Mouse (Mus musculus): ENCODE measurements around the gene Fibcd1. TPM values are rescaled to one million over a fixed set of nuclear protein-coding genes. Genes with fewer than 3 reads are reported as not detected.

The Fibcd1 gene
- total and polyA plus RNA-seq, 3 experiments = not detected

DNA sequence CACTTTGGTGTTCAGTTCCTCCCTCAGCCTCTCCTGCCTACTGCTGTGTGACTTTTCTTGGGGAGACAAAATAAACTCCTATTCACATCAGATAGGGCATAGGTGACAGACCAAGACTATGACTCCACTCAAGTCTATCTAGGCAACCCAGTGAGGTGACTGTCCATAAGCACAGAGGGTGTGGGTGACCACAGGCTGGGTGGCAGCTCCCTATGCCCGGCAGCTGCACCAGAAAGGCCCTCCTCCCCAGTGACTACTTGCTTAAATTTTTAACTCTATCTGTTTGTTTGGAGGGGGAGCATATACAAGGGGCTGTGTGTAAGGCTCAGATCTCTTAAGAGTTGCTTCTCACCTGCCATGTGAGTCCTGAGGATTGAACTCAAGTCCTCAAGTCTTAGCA, 17.1 kb upstream of the Fibcd1 start:
- Histone ChIP-seq H3K79me2 (ENCODE audit: control insufficient read depth, insufficient read depth, low read length, poor library complexity) (no peaks in the 10 kb centered on the region), H3K9me3 (replicated peaks; ENCODE audit: insufficient read depth, low read length) (no peaks in the 10 kb centered on the region), H3K36me3 (ENCODE audit: control insufficient read depth in 1 of 2, insufficient read depth in 2 of 2, low read length in 2 of 2) (no peaks in the 10 kb centered on the region), H3K27me3 (ENCODE audit: control insufficient read depth in 1 of 2, insufficient read depth in 2 of 2, low read length in 2 of 2) (peaks cover 3% of the 10 kb centered on the region in 2 experiments; a peak in 2 of 4 replicates), H3K4me1 (ENCODE audit: control insufficient read depth in 1 of 2, insufficient read depth in 2 of 2, low read length in 2 of 2) (no peaks in the 10 kb centered on the region), H3K9ac (ENCODE audit: control insufficient read depth, low read depth, low read length, poor library complexity, severe bottlenecking) (no peak overlapping the region), H3K27ac (ENCODE audit: control insufficient read depth, low read depth, low read length) (no peak overlapping the region), H3K4me3 (ENCODE audit: control insufficient read depth in 1 of 2, insufficient read depth in 1 of 2, low read depth in 2 of 2, low read length in 2 of 2) (no peak overlapping the region)
- no peak for TF ChIP-seq POLR2AphosphoS5 (IDR thresholded peaks at IDR 0.05; ENCODE audit: borderline replicate concordance, low read depth, low read length)
- no peak for DNase-seq (ENCODE audit: low read depth, low spot score)

DNA sequence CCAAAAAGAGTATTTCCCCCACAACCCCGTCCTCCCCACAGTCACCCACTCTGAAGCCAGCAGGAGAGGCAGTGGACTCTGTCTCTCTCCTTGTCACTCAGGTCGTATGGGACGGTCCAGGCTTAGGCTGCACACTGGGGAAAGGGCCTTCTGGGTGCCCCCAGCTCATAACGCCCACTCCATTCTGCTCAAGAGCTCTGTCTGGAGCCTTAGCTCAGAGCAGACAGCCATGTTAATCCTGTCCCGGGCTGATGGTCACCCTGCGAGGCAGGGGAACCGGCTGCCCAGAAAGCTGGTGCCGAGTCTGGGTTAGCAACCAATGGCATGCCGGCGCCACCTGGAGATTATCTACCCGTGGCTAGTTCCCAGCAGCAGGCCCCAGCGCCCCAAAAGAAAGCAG, 12.7 kb upstream of the Fibcd1 start:
- no peak for DNase-seq (ENCODE audit: low read depth, low spot score)
- Histone ChIP-seq H3K27ac (ENCODE audit: control insufficient read depth, low read depth, low read length) (no peak overlapping the region), H3K27me3 (ENCODE audit: control insufficient read depth in 1 of 2, insufficient read depth in 2 of 2, low read length in 2 of 2) (peaks cover 0 to 1% of the 10 kb centered on the region in 2 experiments; a peak in 1 of 4 replicates)

DNA sequence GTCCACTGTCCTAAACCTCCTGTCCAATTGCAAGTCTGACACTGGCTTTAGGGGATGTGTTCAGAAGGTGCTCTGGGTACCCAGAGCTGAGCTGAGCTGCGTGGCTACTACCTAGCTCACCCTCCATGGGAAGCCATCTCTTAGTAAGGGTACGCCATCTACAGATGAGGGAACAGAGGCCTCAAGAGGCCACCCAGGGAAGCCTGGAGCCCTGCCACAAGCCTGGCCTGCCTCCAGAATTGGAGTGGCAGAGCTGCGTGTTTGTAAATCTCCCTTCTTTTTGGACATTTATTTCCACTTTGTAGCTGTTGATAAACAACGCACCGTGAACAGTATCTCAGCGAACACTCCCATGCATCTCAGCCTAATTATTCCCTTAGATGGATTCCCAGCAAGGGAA, 11.4 kb upstream of the Fibcd1 start:
- Histone ChIP-seq H3K4me3 (ENCODE audit: control insufficient read depth in 1 of 2, insufficient read depth in 1 of 2, low read depth in 2 of 2, low read length in 2 of 2) (no peak overlapping the region), H3K27ac (ENCODE audit: control insufficient read depth, low read depth, low read length) (no peak overlapping the region), H3K9me3 (replicated peaks; ENCODE audit: insufficient read depth, low read length) (no peaks in the 10 kb centered on the region), H3K9ac (ENCODE audit: control insufficient read depth, low read depth, low read length, poor library complexity, severe bottlenecking) (no peak overlapping the region), H3K27me3 (ENCODE audit: control insufficient read depth in 1 of 2, insufficient read depth in 2 of 2, low read length in 2 of 2) (0 out of 4 replicates have a peak, but pooled peaks cover 0 to 1% of the 10 kb centered on the region in 2 experiments), H3K79me2 (ENCODE audit: control insufficient read depth, insufficient read depth, low read length, poor library complexity) (no peaks in the 10 kb centered on the region), H3K36me3 (ENCODE audit: control insufficient read depth in 1 of 2, insufficient read depth in 2 of 2, low read length in 2 of 2) (no peaks in the 10 kb centered on the region), H3K4me1 (ENCODE audit: control insufficient read depth in 1 of 2, insufficient read depth in 2 of 2, low read length in 2 of 2) (no peaks in the 10 kb centered on the region)
- TF ChIP-seq HCFC1 (IDR thresholded peaks at IDR 0.05; ENCODE audit: low read depth, low read length) = no peak
- no peak for TF ChIP-seq BHLHE40 (IDR thresholded peaks at IDR 0.05; ENCODE audit: borderline replicate concordance, low read depth, low read length)
- TF ChIP-seq TAL1 (IDR thresholded peaks at IDR 0.05; ENCODE audit: low read length) = no peak
- no peak for TF ChIP-seq TCF12 (IDR thresholded peaks at IDR 0.05; ENCODE audit: low read depth, low read length)
- no peak for TF ChIP-seq UBTF (IDR thresholded peaks at IDR 0.05; ENCODE audit: borderline replicate concordance, insufficient read depth, low read depth, low read length)
- TF ChIP-seq SMC3 (IDR thresholded peaks at IDR 0.05; ENCODE audit: low read depth, low read length) = no peak
- no peak for TF ChIP-seq ELF1 (IDR thresholded peaks at IDR 0.05; ENCODE audit: low read depth, low read length)
- no peak for TF ChIP-seq RCOR1 (IDR thresholded peaks at IDR 0.05; ENCODE audit: low read depth, low read length)
- no peak for TF ChIP-seq POLR2AphosphoS2 (IDR thresholded peaks at IDR 0.05; ENCODE audit: low read length)
- DNase-seq (ENCODE audit: low read depth, low spot score) = no peak

More for the DNA sequence above, 12.7 kb upstream of the Fibcd1 start:
- no peaks in the 10 kb centered on the region for H3K79me2 ChIP-seq (ENCODE audit: control insufficient read depth, insufficient read depth, low read length, poor library complexity)
- no peaks in the 10 kb centered on the region for H3K4me1 ChIP-seq (ENCODE audit: control insufficient read depth in 1 of 2, insufficient read depth in 2 of 2, low read length in 2 of 2)
- H3K9ac ChIP-seq (ENCODE audit: control insufficient read depth, low read depth, low read length, poor library complexity, severe bottlenecking) = no peak overlapping the region
- no peak overlapping the region for H3K4me3 ChIP-seq (ENCODE audit: control insufficient read depth in 1 of 2, insufficient read depth in 1 of 2, low read depth in 2 of 2, low read length in 2 of 2)
- H3K36me3 ChIP-seq (ENCODE audit: control insufficient read depth in 1 of 2, insufficient read depth in 2 of 2, low read length in 2 of 2) = no peaks in the 10 kb centered on the region
- no peaks in the 10 kb centered on the region for H3K9me3 ChIP-seq (replicated peaks; ENCODE audit: insufficient read depth, low read length)
- TF ChIP-seq ZKSCAN1 (IDR thresholded peaks at IDR 0.05; ENCODE audit: low read depth, low read length) (no peak), MAX (IDR thresholded peaks at IDR 0.05; ENCODE audit: low read length) (no peak), MEF2A (IDR thresholded peaks at IDR 0.05; ENCODE audit: extremely low read depth, insufficient replicate concordance, low read depth, low read length, poor library complexity, severe bottlenecking) (no peak), CHD1 (IDR thresholded peaks at IDR 0.05; ENCODE audit: low read depth, low read length) (no peak)

Data from MEL (cell line).